ENCODE assay signal across 9 mouse cellular contexts in the genomic region with DNA sequence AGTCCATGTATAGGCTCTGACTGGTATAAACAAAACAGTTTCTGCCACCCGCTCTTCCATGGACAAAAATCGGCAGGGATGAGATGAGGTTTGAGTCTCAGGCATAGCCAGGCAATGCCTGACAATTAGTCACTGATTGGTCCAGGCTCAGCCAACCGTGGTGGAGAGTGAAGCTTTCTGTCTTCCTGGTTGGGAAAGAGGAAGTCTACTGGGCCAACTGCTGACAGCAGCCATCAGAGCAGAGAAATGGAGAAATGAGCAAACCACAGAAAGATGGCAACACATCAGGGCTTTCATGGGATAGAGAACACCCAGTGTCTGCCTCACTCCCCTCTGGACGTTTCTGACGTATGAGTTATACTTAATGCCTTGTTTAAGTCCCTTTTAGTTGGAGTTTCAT. TPM values are rescaled to one million over a fixed set of nuclear protein-coding genes. Genes with fewer than 3 reads are reported as not detected.
A peak's percentile ranks its signal among the peaks of the same experiment; 100 is the strongest.
DNase-seq lines count a peak whose midpoint lies in the region; ATAC-seq and TF ChIP-seq lines count a peak whose summit lies in the region.
"Had no signal": no experiment of that assay in that cellular context is flagged by ENCODE, and none has a peak within 500 bp of the region (broad histone marks: within the 10 kb centered on the region; RNA-seq: fewer than 3 reads in every experiment).

No protein-coding gene starts in this region.

- 64% methylated on average over 5 of the region's 5 CpGs for WGBS in heart, adult 2 months
- 83% methylated on average over 5 of the region's 5 CpGs for WGBS in forebrain, embryonic 10.5 days

- ATAC-seq in G1E (ENCODE audit: extremely low read depth, insufficient number of reproducible peaks, low FRiP score, poor library complexity, severe bottlenecking): peak; percentile 85
- ATAC-seq in megakaryocyte, adult 5-6 weeks (ENCODE audit: poor library complexity, severe bottlenecking): peak; percentile 97
- no peak for ATAC-seq in activated CD4-positive, CD25-positive, alpha-beta regulatory T cell, adult 4 months

- intact Hi-C loops in heart, adult 2 months (cut with DNase I): no loop called here
- intact Hi-C loops in heart, postnatal 10 days (cut with DNase I): no loop called here

- no peak overlapping the region for H3K4me3 ChIP-seq in heart, adult 2 months
- no peak overlapping the region; the same call in 1 of the 2 replicates for H3K4me3 ChIP-seq in G1E (ENCODE audit: low read depth, low read length)
- H3K4me3 ChIP-seq in forebrain, embryonic 10.5 days: no peak overlapping the region
- H3K4me3 ChIP-seq: midbrain, embryonic 12.5 days had no signal

- H3K27ac ChIP-seq in heart, adult 2 months: peak overlapping the region; percentile 26
- no peak overlapping the region for H3K27ac ChIP-seq in forebrain, embryonic 10.5 days
- H3K27ac ChIP-seq: midbrain, embryonic 12.5 days had no signal

- no peaks in the 10 kb centered on the region for H3K36me3 ChIP-seq in heart, adult 2 months (ENCODE audit: control insufficient read depth, insufficient read depth, low read length)
- no peaks in the 10 kb centered on the region for H3K36me3 ChIP-seq in G1E (replicated peaks)
- no peaks in the 10 kb centered on the region for H3K36me3 ChIP-seq in forebrain, embryonic 10.5 days (replicated peaks)
- H3K36me3 ChIP-seq: midbrain, embryonic 12.5 days had no signal

- no peaks in the 10 kb centered on the region for H3K9me3 ChIP-seq in G1E (replicated peaks)
- no peaks in the 10 kb centered on the region for H3K9me3 ChIP-seq in forebrain, embryonic 10.5 days
- H3K9me3 ChIP-seq: midbrain, embryonic 12.5 days had no signal

- TF ChIP-seq POLR2A in heart, adult 2 months (IDR thresholded peaks at IDR 0.05; ENCODE audit: insufficient read depth, low read depth, low read length): no peak

- no peaks in the 10 kb centered on the region for H3K79me2 ChIP-seq in heart, adult 2 months (replicated peaks; ENCODE audit: control insufficient read depth, insufficient read depth, low read length)

- no peak for TF ChIP-seq CTCF in heart, adult 2 months (IDR thresholded peaks at IDR 0.05)
- no peak for TF ChIP-seq CTCF in G1E (IDR thresholded peaks at IDR 0.05; ENCODE audit: low read depth, low read length)

- H3K9ac ChIP-seq in heart, adult 2 months (ENCODE audit: low read depth, low read length): no peak overlapping the region
- H3K9ac ChIP-seq: midbrain, embryonic 12.5 days had no signal

- TF ChIP-seq EP300 in heart, adult 2 months (IDR thresholded peaks at IDR 0.05; ENCODE audit: insufficient read depth, low read depth, low read length): no peak

- H3K4me1 ChIP-seq in heart, adult 2 months (ENCODE audit: control insufficient read depth, insufficient read depth, low read length): peaks cover 2% of the 10 kb centered on the region
- peaks cover 9% of the 10 kb centered on the region for H3K4me1 ChIP-seq in G1E (ENCODE audit: insufficient read depth, low read depth, low read length)
- peaks cover 9% of the 10 kb centered on the region for H3K4me1 ChIP-seq in forebrain, embryonic 10.5 days
- H3K4me1 ChIP-seq: midbrain, embryonic 12.5 days had no signal

- no peaks in the 10 kb centered on the region for H3K27me3 ChIP-seq in heart, adult 2 months (ENCODE audit: control insufficient read depth, insufficient read depth, low read length)
- peaks cover 10% of the 10 kb centered on the region; the same call in 1 of the 2 replicates for H3K27me3 ChIP-seq in G1E (ENCODE audit: insufficient read depth, low read length)
- H3K27me3 ChIP-seq in forebrain, embryonic 10.5 days (ENCODE audit: poor library complexity, severe bottlenecking): no peaks in the 10 kb centered on the region
- H3K27me3 ChIP-seq: midbrain, embryonic 12.5 days had no signal

- peak; percentile 48 to 67 for DNase-seq in heart, adult 2 months
- DNase-seq in heart, postnatal 4 days: no peak
- peak; percentile 58 for DNase-seq in G1E (ENCODE audit: low spot score)
- peak; percentile 38 to 41 for DNase-seq in heart, postnatal 10 days
- no peak for DNase-seq in urinary bladder, postnatal 10 days (ENCODE audit: low spot score)
- no peak for DNase-seq in forebrain, embryonic 10.5 days (ENCODE audit: extremely low spot score, low spot score)

RNA-seq across cellular contexts. Expression of a gene that starts 15.6 kb away (rescaled TPM):
- 1 to 10 TPM; 6.3 to 7.4 TPM for total RNA-seq in heart, adult 2 months (2021)
- polyA plus RNA-seq in heart, adult 2 months (2012; rRNA removed): 5.3 and 6.9 TPM in 2 replicates
- 10 to 100 TPM; 11.8 to 12.1 TPM for total RNA-seq in heart, postnatal 4 days (2021)
- not detected in 2 replicates for total RNA-seq in G1E (2014; fragmentation: Nextera tagmentation)
- 0.06 and 0.93 TPM in 2 replicates for total RNA-seq in G1E (2017)
- polyA plus RNA-seq in G1E (2012): not detected in 2 replicates
- total RNA-seq in heart, postnatal 10 days (2021): 10 to 100 TPM; 10.1 to 10.9 TPM
- 8.3 and 11.4 TPM in 2 replicates for total RNA-seq in megakaryocyte, adult 5-6 weeks (2015)
- 8.9 and 15.0 TPM in 2 replicates for total RNA-seq in megakaryocyte, adult 5-6 weeks (2017)
- polyA plus RNA-seq in activated CD4-positive, CD25-positive, alpha-beta regulatory T cell, adult 4 months (2017; shearing (Covaris generic)): not detected
- polyA plus RNA-seq in forebrain, embryonic 10.5 days (2016; fragmentation: Nextera tagmentation; extraction: Ambion mirVana): 8.2 and 8.6 TPM in 2 replicates

Comparison
In these comparisons a context has a peak if more than half of its experiments do, and no peak if none do; other contexts are left out.
1. DNase-seq: peak in heart, adult 2 months (2 of 2), G1E (single experiment) and heart, postnatal 10 days (2 of 2); none in heart, postnatal 4 days (single experiment), urinary bladder, postnatal 10 days (single experiment) and forebrain, embryonic 10.5 days (single experiment).